Mouse (Mus musculus): Measurements from ENCODE around the gene Tent5a.
A peak's percentile ranks its signal among the peaks of the same experiment; 100 is the strongest.

Gene Tent5a

GRCm38 (mm10) chr9:85327242-85328211, at the start of gene Tent5a:
Gene Tent5a, minus strand, starts transcription at chr9:85327348.
- DNase-seq = no peak

GRCm38 (mm10) chr9:85376643-85377307, 49.6 kb upstream of the Tent5a start:
- DNase-seq = no peak

GRCm38 (mm10) chr9:85375152-85375551, 48.0 kb upstream of the Tent5a start:
- DNase-seq = no peak

GRCm38 (mm10) chr9:85372034-85372433, 44.9 kb upstream of the Tent5a start:
- DNase-seq = no peak

GRCm38 (mm10) chr9:85369512-85369911, 42.4 kb upstream of the Tent5a start:
- no peak for DNase-seq

GRCm38 (mm10) chr9:85357154-85357860, 30.2 kb upstream of the Tent5a start:
- DNase-seq = no peak

GRCm38 (mm10) chr9:85355559-85355958, 28.4 kb upstream of the Tent5a start:
- DNase-seq = no peak

GRCm38 (mm10) chr9:85347823-85348523, 20.8 kb upstream of the Tent5a start:
- no peak for DNase-seq

GRCm38 (mm10) chr9:85342892-85343785, 16.0 kb upstream of the Tent5a start:
- no peak for DNase-seq

- no peak for DNase-seq
These were observed 13.2 kb upstream of the Tent5a start for GRCm38 (mm10) chr9:85340303-85340702.

GRCm38 (mm10) chr9:85336046-85336445, 8.9 kb upstream of the Tent5a start:
- no peak for DNase-seq

GRCm38 (mm10) chr9:85331521-85331920, 4.4 kb upstream of the Tent5a start:
- no peak for DNase-seq

- peak; percentile 36 for DNase-seq
These were observed 1.1 kb upstream of the Tent5a start for GRCm38 (mm10) chr9:85328259-85328658.

GRCm38 (mm10) chr9:85326292-85327241, 581 bp downstream of the Tent5a start:
- no peak for DNase-seq

- no peak for DNase-seq
These were observed 1.8 kb downstream of the Tent5a start for GRCm38 (mm10) chr9:85325201-85325868.

GRCm38 (mm10) chr9:85324158-85324875, 2.8 kb downstream of the Tent5a start:
- no peak for DNase-seq

- DNase-seq = no peak
These were observed 6.8 kb downstream of the Tent5a start for GRCm38 (mm10) chr9:85320167-85320951.

- no peak for DNase-seq
These were observed 11.0 kb downstream of the Tent5a start for GRCm38 (mm10) chr9:85316122-85316521.

All from cerebellum, adult 8-10 months (tissue).